Mouse (Mus musculus) lung, adult 2 months (tissue): ENCODE measurements around the gene Raver2.

Experiments
- CTCF ChIP-seq: fragments of 200-500 bp; IDR thresholded peaks from 2 replicates; pipeline ENCODE4 v1.5.1; 2011; ENCODE audit warnings: mild to moderate bottlenecking, low read length, control low read depth; ENCODE audit not compliant: insufficient read depth
- POLR2A ChIP-seq: fragments of 200-500 bp; IDR thresholded peaks from 2 replicates; pipeline ENCODE4 v1.6.1; 2011; ENCODE audit warnings: low read depth, mild to moderate bottlenecking, control low read depth, low read length, borderline replicate concordance; ENCODE audit errors: extremely low read depth

- no peak for TF ChIP-seq CTCF
- no peak for TF ChIP-seq POLR2A
Measured at GRCm38 (mm10) chr4:101043691-101044090, 25.1 kb upstream of the Raver2 start.
